ENCODE assay signal across 33 mouse cellular contexts in the genomic region with DNA sequence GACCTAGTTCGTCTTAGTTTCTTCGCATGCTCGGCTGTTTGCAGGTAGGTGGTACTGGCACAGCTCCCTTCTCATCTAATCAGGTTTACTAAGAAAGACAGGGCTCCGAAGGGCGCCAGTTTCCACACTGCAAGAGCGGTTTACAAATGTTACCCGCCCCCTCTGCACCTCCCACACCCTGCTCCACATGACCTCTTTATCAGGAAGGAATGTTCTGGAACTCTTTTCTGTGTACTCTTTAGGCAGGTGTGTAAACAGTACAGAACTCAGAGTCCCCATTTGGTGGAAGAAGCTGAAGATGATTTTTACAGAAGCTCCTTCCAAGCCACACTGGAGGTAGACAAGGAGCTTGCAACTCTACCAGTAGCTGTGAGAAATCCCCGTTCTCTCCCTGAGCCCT. TPM values are rescaled to one million over a fixed set of nuclear protein-coding genes. Genes with fewer than 3 reads are reported as not detected.
A peak's percentile ranks its signal among the peaks of the same experiment; 100 is the strongest.
DNase-seq lines count a peak whose midpoint lies in the region; ATAC-seq and TF ChIP-seq lines count a peak whose summit lies in the region.
"Had no signal": no experiment of that assay in that cellular context is flagged by ENCODE, and none has a peak within 500 bp of the region (broad histone marks: within the 10 kb centered on the region; RNA-seq: fewer than 3 reads in every experiment).

No protein-coding gene starts in this region.

- intact Hi-C loops in gastrocnemius, postnatal 14 days (cut with DNase I; ENCODE audit: low total_unique reads), result no loop called here
- intact Hi-C loops in gastrocnemius, postnatal 36 days (cut with DNase I), result no loop called here

- no peak for TF ChIP-seq CTCF in lung, embryonic 14.5 days (IDR thresholded peaks at IDR 0.05; ENCODE audit: low read depth)
- TF ChIP-seq CTCF in lung, adult 2 months (IDR thresholded peaks at IDR 0.05; ENCODE audit: insufficient read depth, low read length), result no peak

- no peaks in the 10 kb centered on the region for H3K36me3 ChIP-seq in lung, embryonic 14.5 days (ENCODE audit: insufficient read depth)
- H3K36me3 ChIP-seq in intestine, embryonic 14.5 days (ENCODE audit: control insufficient read depth, insufficient read depth, low read length), result no peaks in the 10 kb centered on the region
- no peaks in the 10 kb centered on the region for H3K36me3 ChIP-seq in intestine, embryonic 15.5 days
- H3K36me3 ChIP-seq in stomach, embryonic 15.5 days, result no peaks in the 10 kb centered on the region
- H3K36me3 ChIP-seq: embryonic facial prominence, embryonic 13.5 days; forebrain, embryonic 10.5 days; forebrain, embryonic 15.5 days; heart, embryonic 12.5 days; hindbrain, embryonic 13.5 days; limb, embryonic 10.5 days; limb, embryonic 15.5 days; lung, embryonic 15.5 days had no signal

- H3K9me3 ChIP-seq in lung, embryonic 14.5 days (ENCODE audit: low read depth, low read length), result no peaks in the 10 kb centered on the region
- no peaks in the 10 kb centered on the region for H3K9me3 ChIP-seq in intestine, embryonic 14.5 days (ENCODE audit: control insufficient read depth, low read length)
- no peaks in the 10 kb centered on the region for H3K9me3 ChIP-seq in intestine, embryonic 15.5 days
- no peaks in the 10 kb centered on the region for H3K9me3 ChIP-seq in stomach, embryonic 15.5 days
- H3K9me3 ChIP-seq: embryonic facial prominence, embryonic 13.5 days; forebrain, embryonic 10.5 days; forebrain, embryonic 15.5 days; heart, embryonic 12.5 days; hindbrain, embryonic 13.5 days; limb, embryonic 10.5 days; limb, embryonic 15.5 days; lung, embryonic 15.5 days; megakaryocyte, embryonic 14.5 days had no signal

- no peaks in the 10 kb centered on the region for H3K27me3 ChIP-seq in lung, embryonic 14.5 days (ENCODE audit: insufficient read depth, low read length)
- H3K27me3 ChIP-seq in intestine, embryonic 14.5 days (replicated peaks; ENCODE audit: control insufficient read depth, insufficient read depth, low read length), result no peaks in the 10 kb centered on the region
- no peaks in the 10 kb centered on the region for H3K27me3 ChIP-seq in intestine, embryonic 15.5 days (replicated peaks)
- H3K27me3 ChIP-seq in stomach, embryonic 15.5 days (replicated peaks), result no peaks in the 10 kb centered on the region
- H3K27me3 ChIP-seq: embryonic facial prominence, embryonic 13.5 days; forebrain, embryonic 15.5 days; heart, embryonic 12.5 days; hindbrain, embryonic 13.5 days; limb, embryonic 15.5 days; lung, embryonic 15.5 days had no signal

- no peak overlapping the region for H3K4me2 ChIP-seq in lung, embryonic 14.5 days
- no peak overlapping the region for H3K4me2 ChIP-seq in intestine, embryonic 14.5 days (ENCODE audit: low read length)
- H3K4me2 ChIP-seq in intestine, embryonic 15.5 days (replicated peaks), result no peak overlapping the region
- no peak overlapping the region for H3K4me2 ChIP-seq in stomach, embryonic 15.5 days
- H3K4me2 ChIP-seq: embryonic facial prominence, embryonic 13.5 days; forebrain, embryonic 15.5 days; heart, embryonic 12.5 days; hindbrain, embryonic 13.5 days; limb, embryonic 15.5 days; lung, embryonic 15.5 days had no signal

- no peak overlapping the region for H3K4me3 ChIP-seq in lung, embryonic 14.5 days (ENCODE audit: low read depth, low read length)
- no peak overlapping the region for H3K4me3 ChIP-seq in lung, adult 2 months (replicated peaks; ENCODE audit: extremely low read depth, low read depth, low read length)
- no peak overlapping the region for H3K4me3 ChIP-seq in intestine, embryonic 14.5 days (ENCODE audit: low read depth, low read length)
- no peak overlapping the region for H3K4me3 ChIP-seq in intestine, embryonic 15.5 days (replicated peaks)
- H3K4me3 ChIP-seq in stomach, embryonic 15.5 days (replicated peaks), result no peak overlapping the region
- H3K4me3 ChIP-seq: embryonic facial prominence, embryonic 13.5 days; forebrain, embryonic 10.5 days; forebrain, embryonic 15.5 days; heart, adult 2 months; heart, embryonic 12.5 days; hindbrain, embryonic 13.5 days; limb, embryonic 10.5 days; limb, embryonic 15.5 days; lung, embryonic 15.5 days; megakaryocyte, embryonic 14.5 days had no signal

- no peak overlapping the region for H3K27ac ChIP-seq in lung, embryonic 14.5 days (ENCODE audit: low read depth)
- no peak overlapping the region for H3K27ac ChIP-seq in intestine, embryonic 14.5 days (ENCODE audit: low read depth)
- no peak overlapping the region for H3K27ac ChIP-seq in intestine, embryonic 15.5 days
- no peak overlapping the region for H3K27ac ChIP-seq in stomach, embryonic 15.5 days
- H3K27ac ChIP-seq: embryonic facial prominence, embryonic 13.5 days; forebrain, embryonic 10.5 days; forebrain, embryonic 15.5 days; heart, adult 2 months; hindbrain, embryonic 13.5 days; kidney, postnatal 0 days; limb, embryonic 10.5 days; limb, embryonic 15.5 days; liver, embryonic 14.5 days; lung, embryonic 15.5 days had no signal

- 0 out of 2 replicates have a peak, but pooled peaks have one; percentile 31 for ATAC-seq in lung, embryonic 14.5 days (ENCODE audit: insufficient read depth)
- no peak for ATAC-seq in intestine, embryonic 14.5 days (replicated peaks; ENCODE audit: low FRiP score, low TSS enrichment, low read depth)
- ATAC-seq in intestine, embryonic 15.5 days, result peak; percentile 88
- peak; percentile 87 for ATAC-seq in stomach, embryonic 15.5 days (ENCODE audit: insufficient read depth, low FRiP score, low read depth)
- ATAC-seq: activated CD4-positive, CD25-positive, alpha-beta regulatory T cell, adult 4 months; forebrain, embryonic 15.5 days had no signal

- no peak for DNase-seq in lung, embryonic 14.5 days
- DNase-seq in lung, adult 2 months, result no peak
- DNase-seq in intestine, embryonic 14.5 days (ENCODE audit: low spot score), result peak; percentile 49
- no peak for DNase-seq in gastrocnemius, postnatal 14 days
- no peak for DNase-seq in gastrocnemius, postnatal 36 days
- DNase-seq: adrenal gland, adult 2 months; adrenal gland, postnatal 36 days; B cell, adult 2 months; cerebellum, adult 8-10 months; embryo, embryonic 11 days; gastrocnemius, postnatal 10 days; heart, adult 2 months; heart, postnatal 4 days; kidney, adult 8-10 months; kidney, postnatal 4 days; layer of hippocampus, postnatal 36 days; midbrain, embryonic 14.5 days; thymus, adult 2 months; thymus, postnatal 36 days had no signal

- no peak overlapping the region for H3K9ac ChIP-seq in lung, embryonic 14.5 days
- no peak overlapping the region for H3K9ac ChIP-seq in intestine, embryonic 14.5 days (ENCODE audit: low read length)
- no peak overlapping the region for H3K9ac ChIP-seq in intestine, embryonic 15.5 days
- H3K9ac ChIP-seq in stomach, embryonic 15.5 days, result no peak overlapping the region
- H3K9ac ChIP-seq: embryonic facial prominence, embryonic 13.5 days; forebrain, embryonic 15.5 days; heart, embryonic 12.5 days; hindbrain, embryonic 13.5 days; limb, embryonic 15.5 days; liver, embryonic 14.5 days; lung, embryonic 15.5 days had no signal

- no peak for TF ChIP-seq POLR2A in lung, adult 2 months (IDR thresholded peaks at IDR 0.05; ENCODE audit: borderline replicate concordance, extremely low read depth, low read depth, low read length)

- WGBS in lung, embryonic 14.5 days, result 57% methylated on average over 8 of the region's 8 CpGs
- WGBS in lung, adult 2 months, result 60% methylated on average over 8 of the region's 8 CpGs
- WGBS in intestine, embryonic 14.5 days, result 56% methylated on average over 8 of the region's 8 CpGs
- WGBS in intestine, embryonic 15.5 days, result 67% methylated on average over 8 of the region's 8 CpGs
- 61% methylated on average over 8 of the region's 8 CpGs for WGBS in stomach, embryonic 15.5 days

- H3K4me1 ChIP-seq in lung, embryonic 14.5 days (ENCODE audit: insufficient read depth), result no peaks in the 10 kb centered on the region
- H3K4me1 ChIP-seq in lung, adult 2 months (ENCODE audit: control insufficient read depth, insufficient read depth, low read length), result no peaks in the 10 kb centered on the region
- H3K4me1 ChIP-seq in intestine, embryonic 14.5 days (replicated peaks; ENCODE audit: control insufficient read depth, insufficient read depth, low read length), result no peaks in the 10 kb centered on the region
- H3K4me1 ChIP-seq in intestine, embryonic 15.5 days (replicated peaks), result no peaks in the 10 kb centered on the region
- no peaks in the 10 kb centered on the region for H3K4me1 ChIP-seq in stomach, embryonic 15.5 days
- H3K4me1 ChIP-seq: embryonic facial prominence, embryonic 13.5 days; forebrain, embryonic 10.5 days; forebrain, embryonic 15.5 days; heart, embryonic 12.5 days; hindbrain, embryonic 13.5 days; limb, embryonic 10.5 days; limb, embryonic 15.5 days; lung, embryonic 15.5 days; megakaryocyte, embryonic 14.5 days had no signal

RNA-seq across cellular contexts. Expression of gene Chst2, which starts 31.2 kb away (rescaled TPM):
- polyA plus RNA-seq in lung, embryonic 14.5 days (2014; fragmentation: Nextera tagmentation; extraction: Ambion mirVana), result 14.8 and 16.0 TPM in 2 replicates
- 8.8 and 9.5 TPM in 2 replicates for polyA plus RNA-seq in lung, adult 2 months (2012; rRNA removed)
- 5.1 and 7.1 TPM in 2 replicates for polyA plus RNA-seq in intestine, embryonic 14.5 days (2014; fragmentation: Nextera tagmentation; extraction: Ambion mirVana)
- 5.3 and 6.8 TPM in 2 replicates for polyA plus RNA-seq in intestine, embryonic 15.5 days (2015; fragmentation: Nextera tagmentation; extraction: Ambion mirVana)
- 8.4 and 10.6 TPM in 2 replicates for polyA plus RNA-seq in stomach, embryonic 15.5 days (2015; fragmentation: Nextera tagmentation; extraction: Ambion mirVana)
- total RNA-seq in gastrocnemius, postnatal 14 days (2021), result 1 to 10 TPM; 1.6 to 3.1 TPM
- total RNA-seq in gastrocnemius, postnatal 36 days (2021), result under 1 TPM; 0.64 to 0.76 TPM
